Mouse (Mus musculus): ENCODE measurements at regions not wholly inside any gene's neighbourhood (a gene's known extent, or its start where the extent isn't known, plus 50 kb on each side); places are given as distances from the start of the nearest gene placed in this dataset.

- no peak for TF ChIP-seq JUND (IDR thresholded peaks at IDR 0.05; ENCODE audit: low read depth, low read length)
- no peak for TF ChIP-seq GATA1 (IDR thresholded peaks at IDR 0.05; ENCODE audit: low read depth, low read length)
- no peak for TF ChIP-seq RAD21 (IDR thresholded peaks at IDR 0.05; ENCODE audit: low read depth, low read length)
- no peak for TF ChIP-seq UBTF (IDR thresholded peaks at IDR 0.05; ENCODE audit: borderline replicate concordance, insufficient read depth, low read depth, low read length)
Observed at GRCm38 (mm10) chr10:111880354-111880753, 92.1 kb upstream of the Krr1 start.

Data from MEL (cell line).